Comparison of ENCODE assay signal across 9 mouse cellular contexts in the genomic region with DNA sequence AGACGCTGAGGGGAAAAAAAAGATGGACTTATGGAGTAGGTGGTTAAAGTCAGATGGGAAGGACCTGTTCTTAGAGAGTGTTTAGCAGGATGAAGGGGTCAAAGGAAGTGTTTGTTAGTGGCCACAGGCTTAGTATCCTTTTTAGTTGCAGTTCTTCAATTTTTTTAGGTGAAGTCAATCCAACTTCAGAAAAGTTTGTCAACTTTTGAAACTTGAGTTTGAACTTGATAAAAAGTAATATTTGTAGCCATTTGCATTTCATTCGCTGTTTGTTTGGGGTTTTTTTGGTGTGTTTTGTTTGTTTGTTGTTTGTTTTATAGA. TPM values are rescaled to one million over a fixed set of nuclear protein-coding genes. Genes with fewer than 3 reads are reported as not detected.
DNase-seq lines count a peak whose midpoint lies in the region; ATAC-seq lines count a peak whose summit lies in the region.
"Had no signal": no experiment of that assay in that cellular context is flagged by ENCODE, and none has a peak within 500 bp of the region (broad histone marks: within the 10 kb centered on the region; RNA-seq: fewer than 3 reads in every experiment).

No protein-coding gene starts in this region.

- 0 out of 2 replicates have a peak overlapping the region, but pooled peaks have one; percentile 71 for H3K9ac ChIP-seq in lung, embryonic 15.5 days
- H3K9ac ChIP-seq in forebrain, embryonic 11.5 days (ENCODE audit: low read length), result peak overlapping the region; percentile 0; the same call in 1 of the 2 replicates
- H3K9ac ChIP-seq in limb, embryonic 11.5 days (ENCODE audit: low read length), result no peak overlapping the region
- H3K9ac ChIP-seq in neural tube, embryonic 15.5 days (replicated peaks), result peak overlapping the region; percentile 80; the same call in 1 of the 2 replicates

- H3K36me3 ChIP-seq in lung, embryonic 15.5 days, result no peaks in the 10 kb centered on the region
- H3K36me3 ChIP-seq in forebrain, embryonic 11.5 days (ENCODE audit: control insufficient read depth, insufficient read depth, low read length), result no peaks in the 10 kb centered on the region
- H3K36me3 ChIP-seq in limb, embryonic 11.5 days (ENCODE audit: control insufficient read depth, insufficient read depth, low read length), result no peaks in the 10 kb centered on the region
- peaks cover 7% of the 10 kb centered on the region for H3K36me3 ChIP-seq in neural tube, embryonic 15.5 days

- H3K4me2 ChIP-seq in lung, embryonic 15.5 days, result peak overlapping the region; percentile 84
- H3K4me2 ChIP-seq in forebrain, embryonic 11.5 days (ENCODE audit: low read depth, low read length, severe bottlenecking), result peak overlapping the region; percentile 93
- peak overlapping the region; percentile 85 for H3K4me2 ChIP-seq in limb, embryonic 11.5 days (ENCODE audit: low read depth, severe bottlenecking)
- H3K4me2 ChIP-seq in neural tube, embryonic 15.5 days, result peak overlapping the region; percentile 82

- H3K4me3 ChIP-seq in lung, embryonic 15.5 days, result peak overlapping the region; percentile 77
- H3K4me3 ChIP-seq in forebrain, embryonic 11.5 days (ENCODE audit: low read depth, low read length), result peak overlapping the region; percentile 80
- peak overlapping the region; percentile 84 for H3K4me3 ChIP-seq in limb, embryonic 11.5 days (ENCODE audit: low read depth, low read length)
- H3K4me3 ChIP-seq in neural tube, embryonic 15.5 days (replicated peaks), result peak overlapping the region; percentile 65

- no peak for ATAC-seq in lung, embryonic 15.5 days (ENCODE audit: borderline replicate concordance, extremely low read depth, low FRiP score, low TSS enrichment)
- no peak for ATAC-seq in forebrain, embryonic 11.5 days (replicated peaks; ENCODE audit: low FRiP score)
- ATAC-seq in limb, embryonic 11.5 days (ENCODE audit: insufficient number of reproducible peaks, low FRiP score, low TSS enrichment, low read depth), result no peak
- ATAC-seq in neural tube, embryonic 15.5 days (ENCODE audit: low FRiP score), result no peak

- H3K9me3 ChIP-seq in lung, embryonic 15.5 days, result no peaks in the 10 kb centered on the region
- no peaks in the 10 kb centered on the region for H3K9me3 ChIP-seq in forebrain, embryonic 11.5 days (ENCODE audit: control insufficient read depth, low read length)
- H3K9me3 ChIP-seq in limb, embryonic 11.5 days (ENCODE audit: control insufficient read depth, low read length), result no peaks in the 10 kb centered on the region
- H3K9me3 ChIP-seq in neural tube, embryonic 15.5 days (replicated peaks), result no peaks in the 10 kb centered on the region

- no peak for DNase-seq in lung, postnatal 14 days
- DNase-seq in forebrain, embryonic 11.5 days (ENCODE audit: low spot score), result no peak
- DNase-seq in limb, embryonic 11.5 days (ENCODE audit: low spot score), result no peak
- DNase-seq in yolk sac, embryonic 10.5 days (ENCODE audit: low spot score), result no peak
- DNase-seq in layer of hippocampus, postnatal 36 days, result no peak
- DNase-seq in spleen, postnatal 4 days (ENCODE audit: low spot score in 2 of 2), result no peak
- DNase-seq: right cerebral cortex, postnatal 25 days had no signal

- H3K27ac ChIP-seq in lung, embryonic 15.5 days, result no peak overlapping the region
- no peak overlapping the region for H3K27ac ChIP-seq in forebrain, embryonic 11.5 days (ENCODE audit: low read depth, low read length)
- H3K27ac ChIP-seq in limb, embryonic 11.5 days (replicated peaks; ENCODE audit: low read depth, low read length), result no peak overlapping the region
- H3K27ac ChIP-seq in neural tube, embryonic 15.5 days (replicated peaks), result no peak overlapping the region

- 41% methylated on average over 2 of the region's 2 CpGs for WGBS in lung, embryonic 15.5 days
- WGBS in forebrain, embryonic 11.5 days, result 55% methylated on average over 2 of the region's 2 CpGs
- WGBS in limb, embryonic 11.5 days, result 60% methylated on average over 2 of the region's 2 CpGs
- 52% methylated on average over 2 of the region's 2 CpGs for WGBS in neural tube, embryonic 15.5 days

- peaks cover 13% of the 10 kb centered on the region for H3K4me1 ChIP-seq in lung, embryonic 15.5 days
- H3K4me1 ChIP-seq in forebrain, embryonic 11.5 days (replicated peaks; ENCODE audit: control insufficient read depth, insufficient read depth, low read length), result peaks cover 4% of the 10 kb centered on the region; the same call in 1 of the 2 replicates
- 0 out of 2 replicates have a peak, but pooled peaks cover 3% of the 10 kb centered on the region for H3K4me1 ChIP-seq in limb, embryonic 11.5 days (ENCODE audit: control insufficient read depth, insufficient read depth, low read length)
- peaks cover 18% of the 10 kb centered on the region for H3K4me1 ChIP-seq in neural tube, embryonic 15.5 days

- no peaks in the 10 kb centered on the region for H3K27me3 ChIP-seq in lung, embryonic 15.5 days
- H3K27me3 ChIP-seq in forebrain, embryonic 11.5 days (ENCODE audit: control insufficient read depth, insufficient read depth, low read length), result no peaks in the 10 kb centered on the region
- H3K27me3 ChIP-seq in limb, embryonic 11.5 days (ENCODE audit: control insufficient read depth, insufficient read depth, low read length), result no peaks in the 10 kb centered on the region
- H3K27me3 ChIP-seq in neural tube, embryonic 15.5 days (replicated peaks), result no peaks in the 10 kb centered on the region

RNA-seq across cellular contexts. Expression of a gene that starts 1.2 kb away (rescaled TPM):
- 9.6 and 12.0 TPM in 2 replicates for polyA plus RNA-seq in lung, embryonic 15.5 days (2015; fragmentation: Nextera tagmentation; extraction: Ambion mirVana)
- 18.3 and 20.4 TPM in 2 replicates for polyA plus RNA-seq in forebrain, embryonic 11.5 days (2014; fragmentation: Nextera tagmentation; extraction: Ambion mirVana)
- 6.9 and 7.6 TPM in 2 replicates for polyA plus RNA-seq in limb, embryonic 11.5 days (2014; fragmentation: Nextera tagmentation; extraction: Ambion mirVana)
- polyA plus RNA-seq in neural tube, embryonic 15.5 days (2015; fragmentation: Nextera tagmentation; extraction: Ambion mirVana), result 17.3 and 19.2 TPM in 2 replicates
- total RNA-seq in layer of hippocampus, postnatal 36 days (2021), result 10 to 100 TPM; 42.2 to 47.4 TPM
